Mouse (Mus musculus): ENCODE data around the gene Slc38a3. TPM values are rescaled to one million over a fixed set of nuclear protein-coding genes. Genes with fewer than 3 reads are reported as not detected.
A peak's percentile ranks its signal among the peaks of the same experiment; 100 is the strongest.

Slc38a3 gene
- not detected for polyA plus RNA-seq (2017; shearing (Covaris generic))

GRCm38 (mm10) chr9:107669480-107669945 is at the start of gene Slc38a3:
Slc38a3 (minus strand) TSS chr9:107669530.
- ATAC-seq: no peak

GRCm38 (mm10) chr9:107716951-107717350 is 47.6 kb upstream of the Slc38a3 start:
- ATAC-seq: no peak

GRCm38 (mm10) chr9:107715632-107716031 is 46.3 kb upstream of the Slc38a3 start:
- no peak for ATAC-seq

- ATAC-seq: no peak
Measured at GRCm38 (mm10) chr9:107714221-107714952, 45.1 kb upstream of the Slc38a3 start.

GRCm38 (mm10) chr9:107709697-107710483 is 40.6 kb upstream of the Slc38a3 start, which contains the start of gene Sema3f:
Sema3f (minus strand) TSS chr9:107710475.
- ATAC-seq: peak; percentile 52

GRCm38 (mm10) chr9:107709096-107709696 is 39.9 kb upstream of the Slc38a3 start:
- ATAC-seq: no peak

- ATAC-seq: no peak
Measured at GRCm38 (mm10) chr9:107708439-107709095, 39.2 kb upstream of the Slc38a3 start.

GRCm38 (mm10) chr9:107707701-107708438 is 38.5 kb upstream of the Slc38a3 start:
- no peak for ATAC-seq

- ATAC-seq: no peak
Measured at GRCm38 (mm10) chr9:107706781-107707211, 37.5 kb upstream of the Slc38a3 start.

- ATAC-seq: no peak
Measured at GRCm38 (mm10) chr9:107703337-107704122, 34.2 kb upstream of the Slc38a3 start.

- ATAC-seq: no peak
Measured at GRCm38 (mm10) chr9:107702606-107703185, 33.4 kb upstream of the Slc38a3 start.

- ATAC-seq: no peak
Measured at GRCm38 (mm10) chr9:107701594-107701993, 32.3 kb upstream of the Slc38a3 start.

- no peak for ATAC-seq
Measured at GRCm38 (mm10) chr9:107700114-107700571, 30.8 kb upstream of the Slc38a3 start.

- ATAC-seq: no peak
Measured at GRCm38 (mm10) chr9:107699376-107699980, 30.1 kb upstream of the Slc38a3 start.

GRCm38 (mm10) chr9:107698611-107699190 is 29.4 kb upstream of the Slc38a3 start:
- no peak for ATAC-seq

- ATAC-seq: no peak
Measured at GRCm38 (mm10) chr9:107697811-107698521, 28.6 kb upstream of the Slc38a3 start.

GRCm38 (mm10) chr9:107696845-107697610 is 27.7 kb upstream of the Slc38a3 start:
- no peak for ATAC-seq

- no peak for ATAC-seq
Measured at GRCm38 (mm10) chr9:107696106-107696479, 26.8 kb upstream of the Slc38a3 start.

All from activated CD4-positive, CD25-positive, alpha-beta regulatory T cell, adult 4 months (primary cell).